9 mouse cellular contexts compared by ENCODE assay signal in genomic region chr19:4558570-4558955, GRCm38 (mm10). TPM values are rescaled to one million over a fixed set of nuclear protein-coding genes. Genes with fewer than 3 reads are reported as not detected.
DNase-seq lines count a peak whose midpoint lies in the region; ATAC-seq and TF ChIP-seq lines count a peak whose summit lies in the region.
"Had no signal": no experiment of that assay in that cellular context is flagged by ENCODE, and none has a peak within 500 bp of the region (broad histone marks: within the 10 kb centered on the region; RNA-seq: fewer than 3 reads in every experiment).

No protein-coding gene starts in this region.

- H3K4me3 ChIP-seq in kidney, adult 2 months (ENCODE audit: insufficient read depth, low read depth, low read length): no peak overlapping the region
- H3K4me3 ChIP-seq in erythroblast, embryonic 14.5 days (replicated peaks): peak overlapping the region; percentile 63
- H3K4me3 ChIP-seq in hindbrain, embryonic 12.5 days: no peak overlapping the region
- H3K4me3 ChIP-seq in neural tube, embryonic 14.5 days (ENCODE audit: low read depth, low read length): no peak overlapping the region
- H3K4me3 ChIP-seq: neural tube, embryonic 12.5 days had no signal

- no peaks in the 10 kb centered on the region for H3K36me3 ChIP-seq in kidney, adult 2 months (ENCODE audit: control insufficient read depth, insufficient read depth, low read length)
- peaks cover 65% of the 10 kb centered on the region for H3K36me3 ChIP-seq in erythroblast, embryonic 14.5 days (ENCODE audit: control insufficient read depth)
- no peaks in the 10 kb centered on the region for H3K36me3 ChIP-seq in hindbrain, embryonic 12.5 days
- H3K36me3 ChIP-seq in neural tube, embryonic 14.5 days (ENCODE audit: control insufficient read depth, insufficient read depth, low read length): no peaks in the 10 kb centered on the region
- H3K36me3 ChIP-seq: neural tube, embryonic 12.5 days had no signal

- no peak for TF ChIP-seq CTCF in kidney, adult 2 months (conservative IDR thresholded peaks at IDR 0.05; ENCODE audit: insufficient read depth, insufficient read length, low read depth, low read length)

- no peaks in the 10 kb centered on the region for H3K27me3 ChIP-seq in kidney, adult 2 months (replicated peaks; ENCODE audit: control insufficient read depth, insufficient read depth, low read length)
- H3K27me3 ChIP-seq in erythroblast, embryonic 14.5 days (ENCODE audit: control insufficient read depth): no peaks in the 10 kb centered on the region
- H3K27me3 ChIP-seq in hindbrain, embryonic 12.5 days: no peaks in the 10 kb centered on the region
- no peaks in the 10 kb centered on the region for H3K27me3 ChIP-seq in neural tube, embryonic 14.5 days (ENCODE audit: control insufficient read depth, insufficient read depth, low read length)
- H3K27me3 ChIP-seq: neural tube, embryonic 12.5 days had no signal

- H3K27ac ChIP-seq in kidney, adult 2 months (ENCODE audit: insufficient read depth, low read depth, low read length): peak overlapping the region; percentile 95
- H3K27ac ChIP-seq in hindbrain, embryonic 12.5 days: 0 out of 2 replicates have a peak overlapping the region, but pooled peaks have one; percentile 7
- H3K27ac ChIP-seq in neural tube, embryonic 14.5 days (ENCODE audit: low read depth, low read length): peak overlapping the region; percentile 66
- H3K27ac ChIP-seq: neural tube, embryonic 12.5 days had no signal

- H3K9me3 ChIP-seq in erythroblast, embryonic 14.5 days (ENCODE audit: control insufficient read depth, low read length): no peaks in the 10 kb centered on the region
- H3K9me3 ChIP-seq in hindbrain, embryonic 12.5 days (replicated peaks): no peaks in the 10 kb centered on the region
- no peaks in the 10 kb centered on the region for H3K9me3 ChIP-seq in neural tube, embryonic 14.5 days (ENCODE audit: control insufficient read depth, low read length)
- H3K9me3 ChIP-seq: neural tube, embryonic 12.5 days had no signal

- WGBS in kidney, adult 2 months: 55% methylated on average over 3 of the region's 3 CpGs
- WGBS in hindbrain, embryonic 12.5 days: 48% methylated on average over 3 of the region's 3 CpGs
- WGBS in neural tube, embryonic 14.5 days: 43% methylated on average over 3 of the region's 3 CpGs

- no peak for TF ChIP-seq POLR2A in kidney, adult 2 months (IDR thresholded peaks at IDR 0.05; ENCODE audit: low read depth, low read length)

- H3K9ac ChIP-seq in hindbrain, embryonic 12.5 days: no peak overlapping the region
- H3K9ac ChIP-seq in neural tube, embryonic 14.5 days (replicated peaks; ENCODE audit: low read depth, low read length): no peak overlapping the region
- H3K9ac ChIP-seq: neural tube, embryonic 12.5 days had no signal

- no peak for ATAC-seq in hindbrain, embryonic 12.5 days (ENCODE audit: low FRiP score)
- peak; percentile 28; the same call in 1 of the 2 replicates for ATAC-seq in neural tube, embryonic 14.5 days (ENCODE audit: low read depth)

- H3K4me2 ChIP-seq in hindbrain, embryonic 12.5 days (replicated peaks): no peak overlapping the region
- no peak overlapping the region for H3K4me2 ChIP-seq in neural tube, embryonic 14.5 days (ENCODE audit: low read depth, low read length)
- H3K4me2 ChIP-seq: neural tube, embryonic 12.5 days had no signal

- DNase-seq in kidney, adult 2 months: no peak
- DNase-seq in kidney, adult 9 months: no peak
- no peak for DNase-seq in cerebellum, adult 9-11 months
- DNase-seq in cerebellum, adult 11-12 months: no peak
- DNase-seq in frontal cortex, postnatal 10 days (ENCODE audit: low spot score in 2 of 2): no peak

- peaks cover 34% of the 10 kb centered on the region; the same call in 1 of the 2 replicates for H3K4me1 ChIP-seq in kidney, adult 2 months (ENCODE audit: control insufficient read depth, insufficient read depth, low read length)
- H3K4me1 ChIP-seq in erythroblast, embryonic 14.5 days (ENCODE audit: control insufficient read depth): peaks cover 99% of the 10 kb centered on the region
- H3K4me1 ChIP-seq in hindbrain, embryonic 12.5 days: peaks cover 20% of the 10 kb centered on the region
- H3K4me1 ChIP-seq in neural tube, embryonic 14.5 days (ENCODE audit: control insufficient read depth, insufficient read depth, low read length): peaks cover 11% of the 10 kb centered on the region; the same call in 1 of the 2 replicates

RNA-seq across cellular contexts. Expression of gene Pcx, which starts 48.3 kb away (rescaled TPM):
- polyA plus RNA-seq in kidney, adult 2 months (2012; rRNA removed): 286 and 295 TPM in 2 replicates
- polyA plus RNA-seq in erythroblast, embryonic 14.5 days (2012): 18.5 and 18.7 TPM in 2 replicates
- polyA plus RNA-seq in hindbrain, embryonic 12.5 days (2016; fragmentation: Nextera tagmentation; extraction: Ambion mirVana): 24.8 and 25.2 TPM in 2 replicates
- 22.5 and 23.8 TPM in 2 replicates for polyA plus RNA-seq in neural tube, embryonic 14.5 days (2014; fragmentation: Nextera tagmentation; extraction: Ambion mirVana)

RNA-seq across cellular contexts. Expression of gene Lrfn4, which starts 56.9 kb away (rescaled TPM):
- polyA plus RNA-seq in kidney, adult 2 months (2012; rRNA removed): 6.1 and 8.7 TPM in 2 replicates
- 0.18 and 0.26 TPM in 2 replicates for polyA plus RNA-seq in erythroblast, embryonic 14.5 days (2012)
- 16.3 and 17.6 TPM in 2 replicates for polyA plus RNA-seq in hindbrain, embryonic 12.5 days (2016; fragmentation: Nextera tagmentation; extraction: Ambion mirVana)
- 14.3 and 16.9 TPM in 2 replicates for polyA plus RNA-seq in neural tube, embryonic 14.5 days (2014; fragmentation: Nextera tagmentation; extraction: Ambion mirVana)

Comparison
In these comparisons a context has a peak if more than half of its experiments do, and no peak if none do; other contexts are left out.
1. H3K27ac ChIP-seq: peak in every context shown above with its lines; median percentile 95 in kidney, adult 2 months; 66 in neural tube, embryonic 14.5 days; 7 in hindbrain, embryonic 12.5 days.
2. RNA of gene Pcx, which starts 48.3 kb away (polyA plus RNA-seq): 286 to 295 TPM in kidney, adult 2 months; 24.8 to 25.2 TPM in hindbrain, embryonic 12.5 days, 22.5 to 23.8 TPM in neural tube, embryonic 14.5 days and 18.5 to 18.7 TPM in erythroblast, embryonic 14.5 days; every median in the first group is over 10 times any median in the second.